Mouse (Mus musculus) brain, embryonic 14.5 days (tissue): ENCODE measurements at regions not wholly inside any gene's neighbourhood (a gene's known extent, or its start where the extent isn't known, plus 50 kb on each side); places are given as distances from the start of the nearest gene placed in this dataset.

Experiments
- CTCF ChIP-seq: fragments of 200-500 bp; IDR thresholded peaks from 2 replicates; pipeline ENCODE4 v1.5.1; 2012; ENCODE audit warnings: inconsistent platforms, mild to moderate bottlenecking, moderate library complexity, borderline replicate concordance; ENCODE audit not compliant: insufficient read depth, insufficient read length; ENCODE audit errors: extremely low read depth
- POLR2A ChIP-seq: fragments of 200-500 bp; IDR thresholded peaks from 2 replicates; pipeline ENCODE4 v1.6.1; 2012; ENCODE audit warnings: mild to moderate bottlenecking, inconsistent platforms, borderline replicate concordance; ENCODE audit not compliant: poor library complexity, insufficient read depth, insufficient read length, severe bottlenecking; ENCODE audit errors: extremely low read depth

DNA sequence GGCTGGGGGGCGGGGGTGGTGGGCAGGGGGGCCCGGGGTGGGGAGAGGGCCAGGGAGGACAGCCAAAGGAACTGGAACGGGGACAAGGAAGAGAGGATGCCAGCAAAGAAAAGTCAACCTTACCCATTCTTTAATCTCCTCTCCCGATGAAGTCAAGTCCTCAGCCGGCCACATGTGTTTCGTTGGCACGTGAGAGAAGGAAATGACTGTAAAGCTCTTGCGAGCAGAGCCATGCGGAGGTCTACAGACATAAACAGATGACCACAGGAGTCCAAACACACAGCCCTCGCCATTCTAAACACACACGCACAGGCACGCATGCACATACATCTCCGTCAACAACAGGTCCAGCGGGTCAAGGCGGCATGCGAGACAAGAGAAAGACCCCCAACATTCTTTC is 68.5 kb upstream of the Tbx3 start:
- TF ChIP-seq CTCF (no peak), POLR2A (no peak)
